Mouse (Mus musculus): ENCODE data around the gene Prlhr. TPM values are rescaled to one million over a fixed set of nuclear protein-coding genes. Genes with fewer than 3 reads are reported as not detected.

Prlhr gene
- polyA plus RNA-seq, 1 experiment = not detected

- Histone ChIP-seq H3ac (ENCODE audit: control insufficient read depth, insufficient read length) (no peak overlapping the region), H3K4me2 (ENCODE audit: low read depth) (peak overlapping the region; percentile 51), H3K4me3 (no peak overlapping the region), H3K79me2 (ENCODE audit: control insufficient read depth, insufficient read depth) (no peaks in the 10 kb centered on the region), H3K36me3 (ENCODE audit: control insufficient read depth, insufficient read depth) (no peaks in the 10 kb centered on the region), H3K27me3 (ENCODE audit: control insufficient read depth, insufficient read depth, insufficient read length) (no peaks in the 10 kb centered on the region)
- TF ChIP-seq POLR2AphosphoS2 (IDR thresholded peaks at IDR 0.05; ENCODE audit: insufficient read length, low read depth) (no peak), REST (IDR thresholded peaks at IDR 0.05; ENCODE audit: insufficient read depth, insufficient read length) (no peak), POLR2A (IDR thresholded peaks at IDR 0.05; ENCODE audit: insufficient read length, low read depth) (no peak), MYOD1 (IDR thresholded peaks at IDR 0.05; ENCODE audit: control insufficient read depth in 1 of 3, insufficient read length in 2 of 3, low read depth in 2 of 3) (no peak)
These were observed 30.4 kb downstream of the Prlhr start for GRCm38 (mm10) chr19:60437566-60438241.

GRCm38 (mm10) chr19:60432347-60433129, 35.6 kb downstream of the Prlhr start:
- no peak overlapping the region for H3K4me3 ChIP-seq
- H3K27me3 ChIP-seq (ENCODE audit: control insufficient read depth, insufficient read depth, insufficient read length) = no peaks in the 10 kb centered on the region
- H3K79me2 ChIP-seq (ENCODE audit: control insufficient read depth, insufficient read depth) = no peaks in the 10 kb centered on the region
- H3ac ChIP-seq (ENCODE audit: control insufficient read depth, insufficient read length) = no peak overlapping the region
- no peaks in the 10 kb centered on the region for H3K36me3 ChIP-seq (ENCODE audit: control insufficient read depth, insufficient read depth)
- TF ChIP-seq TCF3 (IDR thresholded peaks at IDR 0.05; ENCODE audit: insufficient read length, low read depth) = no peak
- no peak for TF ChIP-seq MYOD1 (IDR thresholded peaks at IDR 0.05; ENCODE audit: control insufficient read depth in 1 of 3, insufficient read length in 2 of 3, low read depth in 2 of 3)
- no peak for TF ChIP-seq MAX (IDR thresholded peaks at IDR 0.05; ENCODE audit: low read depth)
- no peak for TF ChIP-seq POLR2AphosphoS2 (IDR thresholded peaks at IDR 0.05; ENCODE audit: insufficient read length, low read depth)
- TF ChIP-seq TCF12 (IDR thresholded peaks at IDR 0.05; ENCODE audit: insufficient read depth, poor library complexity, severe bottlenecking) = no peak
- no peak for TF ChIP-seq USF1 (IDR thresholded peaks at IDR 0.05; ENCODE audit: low read depth)
- TF ChIP-seq SRF (IDR thresholded peaks at IDR 0.05; ENCODE audit: control insufficient read depth, insufficient read length, low read depth) = no peak
- TF ChIP-seq REST (IDR thresholded peaks at IDR 0.05; ENCODE audit: insufficient read depth, insufficient read length) = no peak
- no peak for TF ChIP-seq MYOG (IDR thresholded peaks at IDR 0.05; ENCODE audit: control insufficient read depth in 1 of 3, insufficient read depth in 1 of 3, insufficient read length in 2 of 3, low read depth in 2 of 3)
- TF ChIP-seq POLR2A (IDR thresholded peaks at IDR 0.05; ENCODE audit: insufficient read length, low read depth) = no peak
- no peak for TF ChIP-seq E2F4 (IDR thresholded peaks at IDR 0.05; ENCODE audit: insufficient read depth)
- no peak for TF ChIP-seq CEBPB (IDR thresholded peaks at IDR 0.05; ENCODE audit: insufficient read depth, poor library complexity, severe bottlenecking)
- H3K4me2 ChIP-seq (ENCODE audit: low read depth) = no peak overlapping the region

GRCm38 (mm10) chr19:60417611-60418010, 50.5 kb downstream of the Prlhr start:
- Histone ChIP-seq H3K36me3 (ENCODE audit: control insufficient read depth, insufficient read depth) (no peaks in the 10 kb centered on the region), H3K27me3 (ENCODE audit: control insufficient read depth, insufficient read depth, insufficient read length) (no peaks in the 10 kb centered on the region), H3K4me2 (ENCODE audit: low read depth) (no peak overlapping the region), H3ac (ENCODE audit: control insufficient read depth, insufficient read length) (no peak overlapping the region), H3K4me3 (no peak overlapping the region), H3K79me2 (ENCODE audit: control insufficient read depth, insufficient read depth) (no peaks in the 10 kb centered on the region)
- no peak for TF ChIP-seq E2F4 (IDR thresholded peaks at IDR 0.05; ENCODE audit: insufficient read depth)
- no peak for TF ChIP-seq MYOD1 (IDR thresholded peaks at IDR 0.05; ENCODE audit: control insufficient read depth in 1 of 3, insufficient read length in 2 of 3, low read depth in 2 of 3)
- no peak for TF ChIP-seq TCF3 (IDR thresholded peaks at IDR 0.05; ENCODE audit: insufficient read length, low read depth)
- TF ChIP-seq SRF (IDR thresholded peaks at IDR 0.05; ENCODE audit: control insufficient read depth, insufficient read length, low read depth) = no peak
- no peak for TF ChIP-seq TCF12 (IDR thresholded peaks at IDR 0.05; ENCODE audit: insufficient read depth, poor library complexity, severe bottlenecking)
- TF ChIP-seq MAX (IDR thresholded peaks at IDR 0.05; ENCODE audit: low read depth) = no peak
- no peak for TF ChIP-seq POLR2A (IDR thresholded peaks at IDR 0.05; ENCODE audit: insufficient read length, low read depth)
- no peak for TF ChIP-seq POLR2AphosphoS2 (IDR thresholded peaks at IDR 0.05; ENCODE audit: insufficient read length, low read depth)
- no peak for TF ChIP-seq MYOG (IDR thresholded peaks at IDR 0.05; ENCODE audit: control insufficient read depth in 1 of 3, insufficient read depth in 1 of 3, insufficient read length in 2 of 3, low read depth in 2 of 3)
- TF ChIP-seq REST (IDR thresholded peaks at IDR 0.05; ENCODE audit: insufficient read depth, insufficient read length) = no peak
- TF ChIP-seq CEBPB (IDR thresholded peaks at IDR 0.05; ENCODE audit: insufficient read depth, poor library complexity, severe bottlenecking) = no peak
- TF ChIP-seq USF1 (IDR thresholded peaks at IDR 0.05; ENCODE audit: low read depth) = no peak

Other genes with a start within 250 kb of the Prlhr start
- gene Fam204a, start 241.6 kb downstream of the Prlhr start, polyA plus RNA-seq (2012; fragmentation: generic; extraction: Trizol) = 13.1 TPM
- gene Cacul1, start 112.7 kb upstream of the Prlhr start, polyA plus RNA-seq (2012; fragmentation: generic; extraction: Trizol) = 8.8 TPM